Mouse (Mus musculus): Measurements from ENCODE around the gene Slc35g3.

- TF ChIP-seq CTCF (IDR thresholded peaks at IDR 0.05) = no peak
- no peak for TF ChIP-seq EP300 (IDR thresholded peaks at IDR 0.05)
These were observed 13.2 kb upstream of the Slc35g3 start for GRCm38 (mm10) chr11:69774961-69775360.

Data from lung, postnatal 0 days (tissue).